Mouse (Mus musculus): ENCODE results near the gene B9d2. TPM values are rescaled to one million over a fixed set of nuclear protein-coding genes. Genes with fewer than 3 reads are reported as not detected.

B9d2 gene
- total RNA-seq, 2 experiments from 2014 or later, result 12.3 to 14.3 TPM

DNA sequence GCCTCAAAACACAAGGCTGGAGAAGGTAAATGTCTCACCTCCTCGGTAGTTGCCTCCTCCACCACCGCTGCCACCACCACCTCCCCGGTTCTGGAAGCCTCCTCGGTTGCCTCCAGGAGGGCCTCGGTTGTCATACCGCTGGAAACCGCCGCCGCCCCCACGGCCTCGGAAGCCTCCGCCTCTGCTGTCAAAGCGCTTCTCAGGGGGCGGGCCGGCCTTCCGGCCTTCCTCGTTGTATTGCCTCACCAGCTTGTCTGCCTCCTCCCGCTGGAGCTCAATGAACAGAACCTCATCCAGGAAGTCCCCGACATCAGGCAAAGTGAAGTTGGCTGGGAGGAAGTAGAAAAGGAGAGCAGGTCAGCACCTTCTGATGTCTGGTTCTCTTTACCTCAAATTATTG is 45.3 kb downstream of the B9d2 start:
- intact Hi-C loops (cut with DNase I), result no loop called here
- DNase-seq, result no peak

- no peak for DNase-seq
- intact Hi-C loops (cut with DNase I), result no loop called here
Measured at GRCm38 (mm10) chr7:25727800-25728199, 47.2 kb downstream of the B9d2 start.

DNA sequence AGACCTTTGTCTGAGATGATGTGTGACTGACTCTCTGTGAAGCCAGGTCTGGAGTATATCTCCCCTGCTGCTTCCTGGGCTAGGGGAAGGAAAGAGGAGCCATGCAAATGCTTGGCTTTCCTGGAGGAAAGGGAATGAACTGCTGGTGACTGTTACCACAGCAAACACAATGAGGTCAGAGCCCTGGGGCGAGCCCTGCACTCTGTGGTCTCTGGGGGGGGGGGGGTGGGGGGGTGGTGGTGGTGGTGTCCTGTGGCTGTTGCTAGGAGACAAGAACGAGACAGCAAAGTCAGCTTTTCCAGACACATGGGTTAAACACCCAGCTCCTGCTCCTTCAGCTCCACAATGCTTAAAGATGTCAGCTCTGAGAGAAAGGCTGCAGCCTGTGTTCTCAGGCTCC is 48.8 kb downstream of the B9d2 start:
- intact Hi-C loops (cut with DNase I), result no loop called here
- peak; percentile 34 to 51 for DNase-seq

- DNase-seq, result peak; percentile 73 to 77
- intact Hi-C loops (cut with DNase I), result no loop called here
Measured at GRCm38 (mm10) chr7:25729862-25730261, 49.3 kb downstream of the B9d2 start.

DNA sequence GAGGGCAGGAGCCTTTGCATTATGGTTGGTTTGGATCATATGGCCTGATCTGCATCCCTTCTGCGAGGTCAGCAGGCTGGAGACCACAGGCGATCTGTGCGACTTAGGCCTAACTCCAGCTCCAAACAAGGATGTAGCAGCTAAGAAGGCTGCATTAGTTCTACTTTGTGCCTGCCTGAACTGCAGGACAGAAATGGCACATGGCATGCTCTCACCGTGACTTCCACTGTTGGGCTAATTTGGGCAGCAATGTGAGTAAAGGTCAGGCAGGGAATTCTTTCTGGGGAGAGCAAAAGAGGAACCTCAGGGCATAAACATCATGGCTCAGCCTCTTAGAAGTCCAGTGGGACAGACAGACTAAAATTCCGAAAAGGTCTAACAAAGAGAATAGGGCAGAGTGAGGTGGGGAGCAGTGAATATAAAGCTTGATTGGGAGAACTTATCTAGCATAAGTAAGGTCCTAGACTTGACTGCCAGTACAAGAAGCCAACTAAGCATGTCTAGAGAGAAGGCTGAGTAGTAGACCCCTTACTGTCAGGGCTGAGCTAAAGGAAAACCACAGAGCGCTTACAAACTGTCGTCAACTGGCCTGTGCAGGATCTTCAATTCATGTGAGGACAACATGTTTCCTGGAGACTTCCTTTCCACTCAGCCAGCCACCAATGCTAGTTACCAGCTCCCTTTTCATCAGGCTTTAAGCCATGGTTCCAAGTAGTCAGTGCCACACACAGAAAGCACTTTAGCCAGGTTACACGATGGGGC is 50.9 kb downstream of the B9d2 start:
- peak in 1 of 2 experiments; percentile 42 for DNase-seq
- intact Hi-C loops (cut with DNase I), result no loop called here

GRCm38 (mm10) chr7:25734991-25735390 is 54.4 kb downstream of the B9d2 start:
- DNase-seq, result no peak

More at GRCm38 (mm10) chr7:25734991-25735390, 54.4 kb downstream of the B9d2 start:
- intact Hi-C loops (cut with DNase I), result no loop called here

Other genes starting within 250 kb of the B9d2 start
- 10 to 100 TPM; 15.0 to 15.6 TPM for gene Ceacam1, start 203.2 kb upstream of the B9d2 start, total RNA-seq (2021)
- gene Ceacam2, start 140.9 kb upstream of the B9d2 start, total RNA-seq (2021), result 1 to 10 TPM; 1.7 to 1.9 TPM
- gene Erich4, start 64.9 kb upstream of the B9d2 start, total RNA-seq (2021), result not detected
- 10 to 100 TPM; 52.4 to 52.9 TPM for gene Dmac2, start 61.4 kb upstream of the B9d2 start, total RNA-seq (2021)
- 1 to 10 TPM; 3.1 to 6.0 TPM for gene B3gnt8, start 54.1 kb upstream of the B9d2 start, total RNA-seq (2021)
- 100 to 1,000 TPM in 1 of 2 experiments, 10 to 100 TPM in 1; 94.3 to 104 TPM for gene Bckdha, start 21.8 kb upstream of the B9d2 start, total RNA-seq (2021)
- 10 to 100 TPM; 17.9 to 20.6 TPM for gene Exosc5, start 21.6 kb upstream of the B9d2 start, total RNA-seq (2021)
- gene Tmem91, start 5.6 kb upstream of the B9d2 start, total RNA-seq (2021), result not detected
- gene Tgfb1, start 6.2 kb downstream of the B9d2 start, total RNA-seq (2021), result 10 to 100 TPM; 43.6 to 45.5 TPM
- 10 to 100 TPM; 48.9 to 51.9 TPM for gene Ccdc97, start 38.3 kb downstream of the B9d2 start, total RNA-seq (2021)
- 100 to 1,000 TPM; 117 to 119 TPM for gene Hnrnpul1, start 74.0 kb downstream of the B9d2 start, total RNA-seq (2021)
- 100 to 1,000 TPM; 113 to 139 TPM for gene Axl, start 107.9 kb downstream of the B9d2 start, total RNA-seq (2021)
- gene Cyp2s1, start 136.1 kb downstream of the B9d2 start, total RNA-seq (2021), result 1 to 10 TPM; 6.1 to 7.0 TPM
- gene Cyp2b10, start 216.8 kb downstream of the B9d2 start, total RNA-seq (2021), result 1 to 10 TPM in 1 of 2 experiments, under 1 TPM in 1; 0.30 to 1.3 TPM